Mouse (Mus musculus): Measurements from ENCODE around the gene Cdkl3.
"Not testable (repeated sequence)": the region's sequence is repeated elsewhere in the genome, so short reads cannot be mapped to it uniquely, and the experiment has no call there.

Cdkl3 gene

GRCm38 (mm10) chr11:52076742-52077352 is 72.8 kb downstream of the Cdkl3 start:
- no peak for DNase-seq (ENCODE audit: low spot score in 2 of 2)

GRCm38 (mm10) chr11:52077939-52078338 is 73.9 kb downstream of the Cdkl3 start:
- DNase-seq (ENCODE audit: low spot score in 2 of 2): peak in 1 of 2 experiments; percentile 42

DNA sequence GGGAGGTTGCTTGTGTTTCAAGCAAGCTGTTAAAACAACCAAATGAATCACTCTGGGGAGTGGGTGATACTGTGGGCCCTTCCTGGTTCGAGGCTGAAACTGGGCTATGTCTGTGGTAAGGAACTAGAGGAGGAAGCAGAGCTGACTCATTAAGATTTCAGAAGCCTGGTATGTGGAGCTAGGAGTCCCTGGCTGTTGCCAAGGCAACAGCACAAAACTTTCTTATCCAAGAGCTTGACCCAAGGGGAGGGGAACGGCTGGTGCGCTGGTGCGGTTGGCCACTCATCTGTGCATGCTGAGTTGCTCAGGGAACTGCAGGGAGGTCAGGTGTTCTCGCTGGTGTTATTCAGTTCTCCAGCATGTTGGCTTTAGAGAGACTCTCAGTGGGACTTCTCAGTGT is 76.0 kb downstream of the Cdkl3 start:
- peak in 1 of 2 experiments; percentile 29 for DNase-seq (ENCODE audit: low spot score in 2 of 2)

GRCm38 (mm10) chr11:52080656-52081055 is 76.6 kb downstream of the Cdkl3 start:
- no peak for DNase-seq (ENCODE audit: low spot score in 2 of 2)

- DNase-seq (ENCODE audit: low spot score in 2 of 2): no peak
These were observed 81.8 kb downstream of the Cdkl3 start for GRCm38 (mm10) chr11:52085857-52086203.

GRCm38 (mm10) chr11:52086204-52086864 is 82.3 kb downstream of the Cdkl3 start:
- no peak for DNase-seq (ENCODE audit: low spot score in 2 of 2)

- DNase-seq (ENCODE audit: low spot score in 2 of 2): no peak
These were observed 85.3 kb downstream of the Cdkl3 start for GRCm38 (mm10) chr11:52089291-52089690.

DNA sequence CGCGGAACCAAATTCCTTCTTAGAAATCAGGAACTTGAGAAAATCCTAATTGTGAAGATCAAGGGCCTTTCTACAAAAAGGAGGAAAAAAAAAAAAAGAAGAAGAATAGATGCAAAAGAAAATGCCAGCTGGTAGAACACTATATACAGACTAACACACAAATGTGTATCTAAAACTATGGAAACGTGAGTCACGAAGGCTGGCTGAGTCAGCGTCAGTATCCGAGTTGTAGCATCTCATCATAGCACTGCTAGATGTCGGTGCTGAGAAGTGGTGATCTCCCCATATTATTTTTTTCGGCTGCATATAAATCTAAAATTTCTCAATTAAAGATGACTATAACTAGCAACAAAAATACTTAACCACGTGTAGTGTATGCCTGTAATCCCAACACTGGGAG is 87.2 kb downstream of the Cdkl3 start:
- no peak for DNase-seq (ENCODE audit: low spot score in 2 of 2)

DNA sequence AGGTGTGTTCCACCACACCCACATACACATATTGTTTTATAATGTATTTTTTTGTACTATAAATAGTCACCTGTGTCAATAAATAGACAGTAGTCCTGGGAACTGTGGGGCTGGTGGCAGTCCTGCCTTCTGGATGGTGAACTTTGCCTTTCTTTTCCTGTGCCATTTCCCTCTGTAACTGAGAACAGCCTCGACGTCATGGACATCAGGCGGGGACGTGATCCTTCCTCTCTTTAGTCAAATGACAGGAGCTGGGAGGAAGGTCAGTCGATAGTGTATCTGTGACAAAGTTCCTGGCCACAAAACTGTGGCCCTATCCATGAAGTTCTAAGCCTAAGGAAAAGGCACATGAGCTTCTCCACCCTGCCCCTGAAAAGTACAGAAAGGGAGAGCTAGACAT is 90.5 kb downstream of the Cdkl3 start:
- DNase-seq (ENCODE audit: low spot score in 2 of 2): peak in 1 of 2 experiments; percentile 38

- DNase-seq (ENCODE audit: low spot score in 2 of 2): no peak
These were observed 93.0 kb downstream of the Cdkl3 start for GRCm38 (mm10) chr11:52097016-52097415.

DNA sequence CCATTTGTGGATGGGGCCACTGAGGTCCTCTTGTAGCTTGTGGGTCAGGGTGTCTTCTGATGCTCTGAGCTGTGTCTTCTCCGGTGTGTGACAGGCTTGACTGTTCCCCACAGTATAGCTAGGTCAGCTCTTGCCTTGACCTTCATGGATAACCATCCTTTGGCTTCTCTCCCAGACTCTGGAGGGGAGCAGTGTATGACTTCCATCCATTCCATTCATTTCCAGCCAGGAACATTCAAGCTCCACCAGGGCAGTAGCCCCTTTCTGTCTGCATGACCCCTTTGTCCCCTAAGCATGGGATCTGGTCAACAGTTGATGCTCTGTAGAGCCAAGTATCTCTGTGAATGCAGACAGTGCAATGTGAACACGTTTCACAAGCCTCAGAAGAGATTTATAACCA is 93.6 kb downstream of the Cdkl3 start:
- no peak for DNase-seq (ENCODE audit: low spot score in 2 of 2)

DNA sequence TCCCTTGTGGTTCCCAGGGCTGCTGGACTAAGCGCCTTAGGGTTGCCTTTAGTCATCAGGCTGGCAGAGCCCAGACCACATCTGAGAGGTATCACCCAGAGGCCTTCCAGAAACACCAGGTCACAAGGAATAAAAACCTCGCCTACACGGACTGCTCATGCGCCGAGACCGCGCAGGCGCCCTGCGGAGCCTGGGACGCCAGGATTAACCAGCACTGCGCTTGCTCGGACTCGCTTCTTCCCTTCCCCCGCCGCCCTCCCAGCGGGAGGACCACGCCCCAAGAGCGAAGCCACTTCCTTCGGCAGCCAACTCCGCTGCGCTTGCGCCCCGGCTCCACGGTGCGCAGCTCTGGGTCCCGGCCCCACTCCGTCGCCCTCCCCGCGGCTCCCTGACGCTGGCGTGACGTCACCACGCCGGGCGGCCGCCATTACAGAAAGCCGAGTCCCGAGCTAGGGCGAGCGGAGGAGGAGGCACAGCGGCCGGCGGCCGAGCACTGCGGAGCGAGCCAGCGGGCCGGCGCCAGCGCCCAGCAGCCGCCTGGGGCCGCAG is 94.5 kb downstream of the Cdkl3 start, which contains the start of gene Ppp2ca:
Ppp2ca (plus strand) TSS at position 284 of the 549 bp plus-strand sequence.
- DNase-seq (ENCODE audit: low spot score in 2 of 2): peak; percentile 95 to 99

DNA sequence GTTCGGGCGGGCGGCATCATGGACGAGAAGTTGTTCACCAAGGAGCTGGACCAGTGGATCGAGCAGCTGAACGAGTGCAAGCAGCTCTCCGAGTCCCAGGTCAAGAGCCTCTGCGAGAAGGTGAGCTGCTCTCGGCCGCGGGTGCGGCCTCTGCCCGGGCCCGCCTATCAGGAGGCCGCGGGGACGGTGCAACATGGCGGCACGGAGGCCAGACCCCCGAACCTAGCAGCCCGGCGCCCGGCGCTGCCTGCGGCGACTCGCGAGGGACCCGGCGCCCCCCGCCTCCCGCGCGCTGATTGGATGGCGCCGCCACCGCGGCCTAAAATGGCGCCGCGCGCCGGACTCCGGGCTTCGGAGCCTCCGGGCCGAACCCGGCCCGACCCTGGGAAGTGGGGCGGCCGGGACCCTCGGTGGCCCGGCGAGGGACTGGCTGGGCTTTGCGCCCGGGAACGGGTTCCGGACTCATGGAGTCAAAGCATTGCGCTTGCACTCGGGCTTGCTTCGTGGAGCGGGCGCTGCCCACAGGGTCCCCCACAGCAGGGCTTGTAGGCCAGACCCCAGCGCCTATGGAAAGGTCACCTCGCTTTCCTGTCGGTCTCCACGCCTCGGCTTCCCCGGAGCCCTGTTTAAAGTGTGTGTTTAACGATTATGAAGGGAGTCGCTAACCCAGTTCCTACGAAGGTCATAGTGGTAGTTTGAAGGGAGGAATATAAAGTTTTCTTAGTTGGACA is 95.2 kb downstream of the Cdkl3 start:
- DNase-seq (ENCODE audit: low spot score in 2 of 2): peak; percentile 42 to 52

DNA sequence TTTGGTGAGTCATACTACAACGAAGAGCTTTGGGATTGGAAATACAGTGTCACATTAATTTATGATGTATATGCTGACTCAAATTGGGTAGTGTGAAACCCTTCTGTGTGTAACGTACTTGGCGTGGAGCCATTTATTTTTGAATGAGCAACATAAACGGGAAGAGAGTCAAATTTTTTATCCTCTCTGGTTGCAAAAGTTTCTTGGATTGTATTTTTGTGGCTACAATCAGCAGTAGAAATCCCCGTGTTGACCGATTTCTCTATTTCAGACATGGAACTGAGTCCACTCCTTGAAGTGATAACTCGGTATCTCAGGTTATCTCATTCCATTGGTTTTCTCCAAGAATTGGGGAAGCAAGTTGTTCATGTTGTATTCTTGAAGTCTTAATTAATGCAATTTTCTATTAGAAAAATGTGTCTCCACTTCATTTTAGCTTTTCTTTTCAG is 95.8 kb downstream of the Cdkl3 start:
- DNase-seq (ENCODE audit: low spot score in 2 of 2): no peak

- DNase-seq (ENCODE audit: low spot score in 2 of 2): no peak
These were observed 99.0 kb downstream of the Cdkl3 start for GRCm38 (mm10) chr11:52102977-52103376.

- no peak for DNase-seq (ENCODE audit: low spot score in 2 of 2)
These were observed 101.5 kb downstream of the Cdkl3 start for GRCm38 (mm10) chr11:52105503-52105902.

GRCm38 (mm10) chr11:52106037-52106436 is 102.0 kb downstream of the Cdkl3 start:
- no peak for DNase-seq (ENCODE audit: low spot score in 2 of 2)

DNA sequence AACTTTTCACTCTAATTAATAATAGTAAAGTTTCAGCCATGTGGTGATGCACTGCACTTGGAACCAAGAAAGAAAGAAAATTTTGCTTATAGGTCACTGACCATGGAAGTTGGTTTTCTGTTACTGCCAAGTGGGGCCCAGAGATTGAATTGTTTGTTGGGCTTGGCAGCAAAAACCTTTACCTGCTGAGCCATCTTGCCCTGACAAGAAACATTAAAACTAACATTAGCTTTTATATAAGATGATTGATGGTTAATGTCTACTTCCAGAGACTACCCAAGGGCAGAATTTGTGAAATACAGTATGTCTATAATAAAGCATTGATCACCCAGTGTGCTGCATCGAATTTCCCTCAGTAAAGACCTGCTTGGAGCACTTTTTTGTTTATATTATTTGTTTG is 102.4 kb downstream of the Cdkl3 start:
- no peak for DNase-seq (ENCODE audit: low spot score in 2 of 2)

DNA sequence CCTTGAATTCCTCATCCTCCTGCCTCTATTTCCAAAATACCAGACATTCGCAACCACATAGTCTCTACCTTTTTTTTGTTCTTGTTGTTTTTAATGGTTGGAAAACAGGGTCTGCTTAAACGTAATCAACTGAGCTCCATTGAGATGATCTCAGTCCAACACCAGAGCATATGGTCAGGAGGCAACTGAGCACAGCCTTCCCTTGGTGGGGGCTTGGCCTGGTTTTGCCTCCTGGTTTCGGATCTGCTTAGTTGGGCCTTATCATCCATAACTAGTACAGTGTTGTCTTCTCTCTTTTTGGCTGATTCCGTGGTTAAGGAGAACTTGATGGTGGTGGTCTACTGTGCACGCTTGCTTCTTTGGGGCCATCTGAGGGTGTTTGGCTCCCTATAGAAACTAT is 104.8 kb downstream of the Cdkl3 start:
- DNase-seq (ENCODE audit: low spot score in 2 of 2): no peak

GRCm38 (mm10) chr11:52109421-52109820 is 105.4 kb downstream of the Cdkl3 start:
- no peak for DNase-seq (ENCODE audit: low spot score in 2 of 2)

DNA sequence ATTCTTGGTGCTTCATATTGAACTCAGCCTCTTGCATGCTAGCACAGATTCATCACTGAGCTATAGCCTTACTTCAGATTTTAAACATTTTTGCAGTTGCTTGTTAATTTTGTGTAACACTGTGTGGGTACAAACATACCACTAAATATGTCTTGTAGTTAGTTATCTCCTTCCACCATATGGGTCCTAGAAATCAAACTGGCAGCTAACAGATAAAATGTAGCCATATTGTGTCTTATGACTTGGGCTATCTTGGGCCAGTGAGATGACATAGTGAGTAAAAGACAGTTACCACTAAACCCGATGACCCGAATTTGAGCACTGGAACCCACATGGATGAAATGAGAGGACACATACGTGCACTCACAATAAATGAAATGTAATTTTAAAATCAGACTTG is 111.5 kb downstream of the Cdkl3 start:
- DNase-seq (ENCODE audit: low spot score in 2 of 2): no peak

DNA sequence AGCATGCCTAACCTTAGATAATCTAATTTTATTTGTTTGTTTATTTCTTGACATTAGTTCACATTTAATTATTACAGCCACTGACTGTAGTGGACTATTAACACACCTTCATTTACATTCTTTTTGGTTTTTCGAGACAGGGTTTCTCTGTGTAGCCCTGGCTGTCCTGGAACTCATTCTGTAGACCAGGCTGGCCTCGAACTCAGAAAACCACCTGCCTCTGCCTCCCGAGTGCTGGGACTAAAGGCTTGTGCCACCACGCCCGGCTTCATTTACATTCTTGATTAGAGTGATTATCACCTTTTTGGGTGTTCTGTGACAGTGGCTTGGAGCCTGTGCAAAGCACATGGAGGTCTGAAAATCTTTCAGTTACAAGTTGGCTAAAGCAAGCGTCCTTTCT is 112.1 kb downstream of the Cdkl3 start:
- not testable (repeated sequence) for DNase-seq (ENCODE audit: low spot score in 2 of 2)

- no peak for DNase-seq (ENCODE audit: low spot score in 2 of 2)
These were observed 113.1 kb downstream of the Cdkl3 start for GRCm38 (mm10) chr11:52117156-52117555.

Data from urinary bladder, postnatal 36 days (tissue).